Mouse (Mus musculus) liver, embryonic 14.5 days (tissue): Measurements from ENCODE around the gene Cd47. TPM values are rescaled to one million over a fixed set of nuclear protein-coding genes. Genes with fewer than 3 reads are reported as not detected.

ENCODE experiments used
- ATAC-seq: fragments of 200-750 bp; cut with Nextera tagmentation; 2 replicates; pipeline ENCODE4 v1.8.0; 2017; ENCODE audit warnings: moderate number of reproducible peaks, mild to moderate bottlenecking, moderate library complexity; ENCODE audit not compliant: insufficient read depth
- DNase-seq, 3 experiments: peaks; one replicate each; pipeline ENCODE4 v3.0.0-alpha.2; 2012 to 2013; ENCODE audit warnings: low read depth in 3 of 3, low spot score in 3 of 3
- H3K27ac ChIP-seq: fragments of 300-500 bp; sonication (generic); 2 replicates; pipeline ENCODE4 v1.5.1; 2014; ENCODE audit warnings: moderate library complexity, mild to moderate bottlenecking, control low read depth, inconsistent platforms
- H3K27me3 ChIP-seq: fragments of 300-500 bp; sonication (generic); 2 replicates; pipeline ENCODE4 v1.6.1; 2014; ENCODE audit warnings: mild to moderate bottlenecking, low read length, moderate library complexity; ENCODE audit not compliant: control insufficient read depth, insufficient read depth
- H3K36me3 ChIP-seq: fragments of 300-500 bp; sonication (generic); replicated peaks from 2 replicates; pipeline ENCODE4 v1.6.1; 2014; ENCODE audit warnings: low read depth; ENCODE audit not compliant: control insufficient read depth, insufficient read depth
- H3K4me1 ChIP-seq, 2 experiments: fragments of 200-500 bp in 1 of 2; fragments of 300-500 bp in 1 of 2; sonication (generic) in 1 of 2; replicated peaks; 2 replicates each; pipeline ENCODE4 v1.6.1; 2012 to 2014; ENCODE audit warnings: antibody characterized with exemption in 1 of 2, inconsistent platforms in 1 of 2, low read length in 1 of 2; ENCODE audit not compliant: control insufficient read depth in 2 of 2, insufficient read depth in 2 of 2
- H3K4me2 ChIP-seq: fragments of 300-500 bp; sonication (generic); 2 replicates; pipeline ENCODE4 v1.6.1; 2014; ENCODE audit warnings: low read depth, mild to moderate bottlenecking, control low read depth, moderate library complexity
- H3K4me3 ChIP-seq, 2 experiments: fragments of 200-500 bp in 1 of 2; fragments of 300-500 bp in 1 of 2; sonication (generic) in 1 of 2; 2 replicates each; pipeline ENCODE4 v1.5.1; 2012 to 2014; ENCODE audit warnings: low read depth in 2 of 2, low read length in 2 of 2, mild to moderate bottlenecking in 2 of 2, control low read depth in 1 of 2, inconsistent platforms in 1 of 2, moderate library complexity in 1 of 2; ENCODE audit not compliant: insufficient read depth in 1 of 2
- H3K9ac ChIP-seq: fragments of 300-500 bp; sonication (generic); replicated peaks from 2 replicates; pipeline ENCODE4 v1.6.1; 2014; ENCODE audit warnings: mild to moderate bottlenecking, control low read depth, moderate library complexity
- H3K9me3 ChIP-seq: fragments of 300-500 bp; sonication (generic); 2 replicates; pipeline ENCODE4 v1.6.1; 2016; ENCODE audit warnings: low read length, mixed read lengths; ENCODE audit not compliant: control insufficient read depth
- CTCF ChIP-seq: IDR thresholded peaks from 2 replicates; pipeline ENCODE4 v1.5.1; 2016; ENCODE audit warnings: antibody characterized with exemption, low read depth, control low read depth
- EP300 ChIP-seq: IDR thresholded peaks from 2 replicates; pipeline ENCODE4 v1.6.1; 2016; ENCODE audit warnings: antibody characterized with exemption, low read depth
- WGBS: fragments of 180-500 bp; shearing (Covaris S2); extraction: QIAGEN DNeasy Blood & Tissue Kit; methylation state at CpG from one replicate; pipeline ENCODE4 v1.1.7; 2014; ENCODE audit not compliant: insufficient replicate concordance; 5-methylcytosine and 5-hydroxymethylcytosine counted together
- polyA plus RNA-seq, 2 experiments: library from polyadenylated mRNA; depleted of rRNA in 1 of 2; stranded (reverse) in 1 of 2; unstranded in 1 of 2; fragments of >200 nt; fragmentation: Nextera tagmentation in 1 of 2; extraction: Ambion mirVana in 1 of 2; gene quantifications; 2 replicates each; pipeline versions ENCODE4 v1.2.1 to v1.2.3; 2012 to 2014

The Cd47 gene
- polyA plus RNA-seq, 2 experiments, result 82.5 to 331 TPM

DNA sequence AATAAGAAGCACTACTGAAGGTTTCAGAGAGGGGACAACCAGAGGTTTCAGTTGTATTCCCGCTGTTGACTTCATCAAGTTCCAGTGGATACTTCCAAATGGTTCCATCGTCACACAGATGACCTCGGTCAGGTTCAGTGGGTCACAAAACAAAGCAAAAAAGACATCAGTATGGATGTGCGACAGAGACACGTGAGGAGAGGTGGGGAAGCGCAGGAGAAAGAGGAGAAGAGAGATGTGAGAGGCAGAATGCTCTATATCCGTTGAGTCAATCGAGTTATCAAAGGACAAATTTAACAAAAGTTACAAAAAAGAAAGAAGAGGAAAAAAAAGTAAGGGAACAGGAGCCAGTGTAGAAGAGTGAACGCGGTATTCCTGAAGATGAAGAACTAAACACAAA lies 154.6 kb downstream of the Cd47 start:
- Histone ChIP-seq H3K4me1 (peaks cover 0 to 11% of the 10 kb centered on the region in 2 experiments; a peak in 2 of 4 replicates), H3K4me3 (no peak overlapping the region), H3K4me2 (no peak overlapping the region), H3K36me3 (no peaks in the 10 kb centered on the region), H3K9ac (no peak overlapping the region), H3K27ac (no peak overlapping the region), H3K9me3 (no peaks in the 10 kb centered on the region), H3K27me3 (no peaks in the 10 kb centered on the region)
- DNase-seq (no peak), ATAC-seq (no peak)
- TF ChIP-seq CTCF (no peak), EP300 (no peak)
- WGBS, result 73% methylated on average over 10 of the region's 10 CpGs

- no peaks in the 10 kb centered on the region for H3K27me3 ChIP-seq
- H3K4me1 ChIP-seq, result peaks cover 0 to 11% of the 10 kb centered on the region in 2 experiments; a peak in 2 of 4 replicates
- H3K9ac ChIP-seq, result no peak overlapping the region
- no peak overlapping the region for H3K27ac ChIP-seq
- no peaks in the 10 kb centered on the region for H3K36me3 ChIP-seq
- TF ChIP-seq EP300 (no peak), CTCF (no peak)
- ATAC-seq, result no peak
- H3K4me3 ChIP-seq, result no peak overlapping the region
- DNase-seq, result no peak
- no peaks in the 10 kb centered on the region for H3K9me3 ChIP-seq
- 72% methylated on average over 2 of the region's 2 CpGs for WGBS
- no peak overlapping the region for H3K4me2 ChIP-seq
Measured at GRCm38 (mm10) chr16:49955325-49955724, 155.0 kb downstream of the Cd47 start.

DNA sequence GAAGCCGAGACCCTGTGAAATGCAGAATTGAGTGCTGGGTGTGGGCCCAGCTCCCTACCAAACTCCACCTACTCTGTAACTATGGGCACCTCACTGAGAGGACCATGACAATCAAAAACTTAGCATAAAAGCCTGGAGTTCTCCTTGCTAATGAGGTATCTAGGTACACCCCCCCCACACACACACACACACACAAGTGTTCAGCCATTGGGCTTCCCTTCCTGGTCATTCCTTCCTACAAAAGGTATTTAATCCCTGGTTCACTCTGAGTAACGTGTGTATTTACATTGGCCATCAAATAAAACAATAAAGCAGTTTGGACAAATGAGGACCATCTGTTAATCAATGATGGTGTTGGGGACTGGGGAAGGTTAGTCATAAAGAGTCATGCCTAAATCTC lies 155.6 kb downstream of the Cd47 start:
- Histone ChIP-seq H3K36me3 (no peaks in the 10 kb centered on the region), H3K9me3 (no peaks in the 10 kb centered on the region), H3K4me3 (no peak overlapping the region), H3K4me1 (peaks cover 0 to 11% of the 10 kb centered on the region in 2 experiments; a peak in 2 of 4 replicates), H3K27me3 (no peaks in the 10 kb centered on the region), H3K27ac (no peak overlapping the region), H3K9ac (no peak overlapping the region), H3K4me2 (no peak overlapping the region)
- 42% methylated on average over 2 of the region's 2 CpGs for WGBS
- TF ChIP-seq EP300 (no peak), CTCF (no peak)
- no peak for ATAC-seq
- no peak for DNase-seq

GRCm38 (mm10) chr16:49956531-49957302 lies 156.4 kb downstream of the Cd47 start:
- Histone ChIP-seq H3K36me3 (no peaks in the 10 kb centered on the region), H3K9me3 (no peaks in the 10 kb centered on the region), H3K9ac (no peak overlapping the region), H3K27me3 (no peaks in the 10 kb centered on the region), H3K4me3 (no peak overlapping the region), H3K4me1 (peaks cover 0 to 9% of the 10 kb centered on the region in 2 experiments; a peak in 2 of 4 replicates), H3K4me2 (no peak overlapping the region), H3K27ac (no peak overlapping the region)
- ATAC-seq (0 out of 2 replicates have a peak, but pooled peaks have one; percentile 28), DNase-seq (no peak)
- WGBS, result 60% methylated on average over 7 of the region's 7 CpGs
- no peak for TF ChIP-seq CTCF
- no peak for TF ChIP-seq EP300

GRCm38 (mm10) chr16:49958900-49959436 lies 158.6 kb downstream of the Cd47 start:
- no peak overlapping the region for H3K4me3 ChIP-seq
- DNase-seq, result no peak
- H3K9ac ChIP-seq, result no peak overlapping the region
- no peak for TF ChIP-seq CTCF
- TF ChIP-seq EP300, result no peak
- H3K9me3 ChIP-seq, result no peaks in the 10 kb centered on the region
- ATAC-seq, result no peak
- WGBS, result 66% methylated on average over 5 of the region's 5 CpGs
- peaks cover 0 to 7% of the 10 kb centered on the region in 2 experiments; a peak in 2 of 4 replicates for H3K4me1 ChIP-seq
- no peaks in the 10 kb centered on the region for H3K27me3 ChIP-seq
- H3K27ac ChIP-seq, result no peak overlapping the region
- no peak overlapping the region for H3K4me2 ChIP-seq
- no peaks in the 10 kb centered on the region for H3K36me3 ChIP-seq
